Comparison of ENCODE assay signal across 15 mouse cellular contexts in genomic region chr7:66175738-66176137, GRCm38 (mm10).
DNase-seq lines count a peak whose midpoint lies in the region; ATAC-seq lines count a peak whose summit lies in the region.
"Had no signal": no experiment of that assay in that cellular context is flagged by ENCODE, and none has a peak within 500 bp of the region (broad histone marks: within the 10 kb centered on the region; RNA-seq: fewer than 3 reads in every experiment).

No protein-coding gene starts in this region.

- 85% methylated on average over 6 of the region's 6 CpGs for WGBS in heart, embryonic 10.5 days
- 90% methylated on average over 6 of the region's 6 CpGs for WGBS in hindbrain, embryonic 13.5 days

- no peak overlapping the region for H3K4me2 ChIP-seq in hindbrain, embryonic 13.5 days
- H3K4me2 ChIP-seq: heart, embryonic 11.5 days; hindbrain, embryonic 14.5 days; limb, embryonic 12.5 days; neural tube, embryonic 12.5 days had no signal

- H3K9ac ChIP-seq in hindbrain, embryonic 13.5 days, result no peak overlapping the region
- H3K9ac ChIP-seq: hindbrain, embryonic 14.5 days; limb, embryonic 12.5 days; neural tube, embryonic 12.5 days had no signal

- intact Hi-C loops in heart, postnatal 36 days (cut with DNase I), result no loop called here

- H3K27me3 ChIP-seq in heart, embryonic 10.5 days (ENCODE audit: insufficient read depth, poor library complexity, severe bottlenecking), result no peaks in the 10 kb centered on the region
- no peaks in the 10 kb centered on the region for H3K27me3 ChIP-seq in hindbrain, embryonic 13.5 days
- H3K27me3 ChIP-seq: limb, embryonic 12.5 days; neural tube, embryonic 12.5 days had no signal

- DNase-seq in heart, embryonic 10.5 days (ENCODE audit: low spot score), result peak; percentile 73
- no peak for DNase-seq in heart, postnatal 36 days
- DNase-seq in 416B (ENCODE audit: low read depth), result peak; percentile 92
- DNase-seq in lung, postnatal 36 days, result peak; percentile 55
- no peak for DNase-seq in c-Kit-positive CD71-positive TER-119-positive erythroid progenitor cells, embryonic 14.5 days (ENCODE audit: low spot score)
- no peak for DNase-seq in cerebellum, adult 11-12 months
- DNase-seq: adrenal gland, postnatal 10 days had no signal

- H3K9me3 ChIP-seq in heart, embryonic 10.5 days, result no peaks in the 10 kb centered on the region
- no peaks in the 10 kb centered on the region for H3K9me3 ChIP-seq in hindbrain, embryonic 13.5 days
- H3K9me3 ChIP-seq: embryonic facial prominence, embryonic 10.5 days; limb, embryonic 12.5 days; neural tube, embryonic 12.5 days had no signal

- ATAC-seq in activated CD4-positive, CD25-positive, alpha-beta regulatory T cell, adult 4 months, result peak; percentile 61
- ATAC-seq in hindbrain, embryonic 13.5 days (ENCODE audit: low FRiP score), result no peak

- no peak overlapping the region for H3K27ac ChIP-seq in heart, embryonic 10.5 days
- H3K27ac ChIP-seq in hindbrain, embryonic 13.5 days, result no peak overlapping the region
- H3K27ac ChIP-seq: embryonic facial prominence, embryonic 10.5 days; hindbrain, embryonic 14.5 days; limb, embryonic 12.5 days; neural tube, embryonic 12.5 days; stomach, postnatal 0 days had no signal

- H3K36me3 ChIP-seq in heart, embryonic 10.5 days, result peaks cover 40% of the 10 kb centered on the region
- peaks cover 43% of the 10 kb centered on the region for H3K36me3 ChIP-seq in hindbrain, embryonic 13.5 days

- H3K4me3 ChIP-seq in heart, embryonic 10.5 days, result no peak overlapping the region
- H3K4me3 ChIP-seq in hindbrain, embryonic 13.5 days, result no peak overlapping the region
- H3K4me3 ChIP-seq: embryonic facial prominence, embryonic 10.5 days; limb, embryonic 12.5 days; neural tube, embryonic 12.5 days had no signal

- H3K4me1 ChIP-seq in heart, embryonic 10.5 days, result peaks cover 22% of the 10 kb centered on the region
- H3K4me1 ChIP-seq in hindbrain, embryonic 13.5 days (replicated peaks), result no peaks in the 10 kb centered on the region
- H3K4me1 ChIP-seq: neural tube, embryonic 12.5 days had no signal

Comparison
In these comparisons a context has a peak if more than half of its experiments do, and no peak if none do; other contexts are left out.
1. DNase-seq: peak in heart, embryonic 10.5 days (single experiment), 416B (single experiment) and lung, postnatal 36 days (single experiment); none in heart, postnatal 36 days (0 of 2), c-Kit-positive CD71-positive TER-119-positive erythroid progenitor cells, embryonic 14.5 days (single experiment) and cerebellum, adult 11-12 months (single experiment).